Mouse (Mus musculus) heart, embryonic 15.5 days (tissue): ENCODE data around the gene Pde6c. TPM values are rescaled to one million over a fixed set of nuclear protein-coding genes. Genes with fewer than 3 reads are reported as not detected.

ENCODE experiments used
- ATAC-seq: fragments of 200-750 bp; cut with Nextera tagmentation; replicated peaks from 2 replicates; pipeline ENCODE4 v1.8.0; 2017; ENCODE audit warnings: low read depth, moderate TSS enrichment; ENCODE audit not compliant: insufficient number of reproducible peaks, insufficient read depth, low FRiP score
- H3K27ac ChIP-seq: fragments of 300-500 bp; sonication (generic); 2 replicates; pipeline ENCODE4 v1.5.1; 2015; ENCODE audit warnings: mild to moderate bottlenecking, inconsistent platforms
- H3K27me3 ChIP-seq: fragments of 300-500 bp; sonication (generic); 2 replicates; pipeline ENCODE4 v1.6.1; 2015; ENCODE audit warnings: inconsistent platforms
- H3K36me3 ChIP-seq: fragments of 300-500 bp; sonication (generic); 2 replicates; pipeline ENCODE4 v1.6.1; 2015; ENCODE audit warnings: mild to moderate bottlenecking, inconsistent platforms
- H3K4me1 ChIP-seq: fragments of 300-500 bp; sonication (generic); replicated peaks from 2 replicates; pipeline ENCODE4 v1.6.1; 2015; ENCODE audit warnings: inconsistent platforms
- H3K4me2 ChIP-seq: fragments of 300-500 bp; sonication (generic); 2 replicates; pipeline ENCODE4 v1.6.1; 2015; ENCODE audit warnings: inconsistent platforms, mild to moderate bottlenecking, moderate library complexity
- H3K4me3 ChIP-seq: fragments of 300-500 bp; sonication (generic); 2 replicates; pipeline ENCODE4 v1.5.1; 2015; ENCODE audit warnings: mild to moderate bottlenecking, inconsistent platforms
- H3K9ac ChIP-seq: fragments of 300-500 bp; sonication (generic); 2 replicates; pipeline ENCODE4 v1.6.1; 2015; ENCODE audit warnings: mild to moderate bottlenecking, inconsistent platforms
- H3K9me3 ChIP-seq: fragments of 300-500 bp; sonication (generic); replicated peaks from 2 replicates; pipeline ENCODE4 v1.6.1; 2016; ENCODE audit warnings: inconsistent platforms
- WGBS: fragments of 180-500 bp; shearing (Covaris S2); methylation state at CpG from one replicate; pipeline ENCODE4 v1.1.7; 2015; ENCODE audit warnings: mixed read lengths; 5-methylcytosine and 5-hydroxymethylcytosine counted together
- polyA plus RNA-seq: library from polyadenylated mRNA; unstranded; fragments of >200 nt; fragmentation: Nextera tagmentation; extraction: Ambion mirVana; gene quantifications from 2 replicates; pipeline ENCODE4 v1.2.1, GENCODE M21; 2015

Pde6c gene
- polyA plus RNA-seq, 1 experiment from 2014 or later: not detected

- ATAC-seq: no peak
- no peaks in the 10 kb centered on the region for H3K9me3 ChIP-seq
- H3K4me1 ChIP-seq: peaks cover 2% of the 10 kb centered on the region; the same call in 1 of the 2 replicates
- H3K36me3 ChIP-seq: no peaks in the 10 kb centered on the region
- no peak overlapping the region for H3K4me3 ChIP-seq
- no peak overlapping the region for H3K9ac ChIP-seq
- H3K4me2 ChIP-seq: no peak overlapping the region
- H3K27me3 ChIP-seq: peaks cover 11% of the 10 kb centered on the region; the same call in 1 of the 2 replicates
- no peak overlapping the region for H3K27ac ChIP-seq
- WGBS: 75% methylated on average over 8 of the region's 8 CpGs
Measured at GRCm38 (mm10) chr19:38111056-38111455, 21.5 kb upstream of the Pde6c start.

- no peaks in the 10 kb centered on the region for H3K9me3 ChIP-seq
- no peak overlapping the region for H3K4me2 ChIP-seq
- H3K4me3 ChIP-seq: no peak overlapping the region
- H3K36me3 ChIP-seq: no peaks in the 10 kb centered on the region
- H3K9ac ChIP-seq: no peak overlapping the region
- no peak overlapping the region for H3K27ac ChIP-seq
- H3K4me1 ChIP-seq: peaks cover 2% of the 10 kb centered on the region; the same call in 1 of the 2 replicates
- no peak for ATAC-seq
- H3K27me3 ChIP-seq: peaks cover 11% of the 10 kb centered on the region; the same call in 1 of the 2 replicates
- WGBS: 16% methylated on average over 4 of the region's 4 CpGs
Measured at GRCm38 (mm10) chr19:38112575-38112974, 20.0 kb upstream of the Pde6c start.

- Histone ChIP-seq H3K27ac (no peak overlapping the region), H3K27me3 (0 out of 2 replicates have a peak, but pooled peaks cover 5% of the 10 kb centered on the region), H3K36me3 (no peaks in the 10 kb centered on the region), H3K9me3 (no peaks in the 10 kb centered on the region), H3K4me3 (no peak overlapping the region), H3K9ac (no peak overlapping the region), H3K4me2 (no peak overlapping the region), H3K4me1 (peaks cover 2% of the 10 kb centered on the region; the same call in 1 of the 2 replicates)
- no peak for ATAC-seq
- WGBS: 84% methylated on average over 7 of the region's 7 CpGs
Measured at GRCm38 (mm10) chr19:38114834-38115491, 17.6 kb upstream of the Pde6c start.

GRCm38 (mm10) chr19:38120123-38120760 lies 12.3 kb upstream of the Pde6c start:
- H3K36me3 ChIP-seq: no peaks in the 10 kb centered on the region
- WGBS: 75% methylated on average over 5 of the region's 5 CpGs
- ATAC-seq: no peak
- peaks cover 42% of the 10 kb centered on the region for H3K27me3 ChIP-seq
- H3K4me1 ChIP-seq: peaks cover 10% of the 10 kb centered on the region
- no peak overlapping the region for H3K27ac ChIP-seq
- no peaks in the 10 kb centered on the region for H3K9me3 ChIP-seq
- no peak overlapping the region for H3K4me3 ChIP-seq
- no peak overlapping the region for H3K4me2 ChIP-seq
- no peak overlapping the region for H3K9ac ChIP-seq

- no peak for ATAC-seq
- peaks cover 48% of the 10 kb centered on the region for H3K27me3 ChIP-seq
- peak overlapping the region; percentile 56 for H3K4me3 ChIP-seq
- peak overlapping the region; percentile 96 for H3K4me2 ChIP-seq
- no peaks in the 10 kb centered on the region for H3K9me3 ChIP-seq
- no peak overlapping the region for H3K9ac ChIP-seq
- H3K36me3 ChIP-seq: no peaks in the 10 kb centered on the region
- WGBS: 25% methylated on average over 9 of the region's 9 CpGs
- H3K27ac ChIP-seq: no peak overlapping the region
- peaks cover 10% of the 10 kb centered on the region for H3K4me1 ChIP-seq
Measured at GRCm38 (mm10) chr19:38123921-38124320, 8.7 kb upstream of the Pde6c start.

- H3K4me3 ChIP-seq: peak overlapping the region; percentile 56
- H3K9ac ChIP-seq: peak overlapping the region; percentile 41; the same call in 1 of the 2 replicates
- peaks cover 48% of the 10 kb centered on the region for H3K27me3 ChIP-seq
- H3K4me1 ChIP-seq: peaks cover 10% of the 10 kb centered on the region
- H3K27ac ChIP-seq: no peak overlapping the region
- no peaks in the 10 kb centered on the region for H3K36me3 ChIP-seq
- H3K9me3 ChIP-seq: no peaks in the 10 kb centered on the region
- WGBS: 1% methylated on average over 65 of the region's 77 CpGs
- H3K4me2 ChIP-seq: peak overlapping the region; percentile 96
- no peak; the same call in 1 of the 2 replicates for ATAC-seq
Measured at GRCm38 (mm10) chr19:38124401-38125218, 8.0 kb upstream of the Pde6c start.

GRCm38 (mm10) chr19:38125219-38125610 lies 7.4 kb upstream of the Pde6c start, which contains the start of gene Rbp4:
Rbp4 (minus strand) TSS chr19:38125281.
- ATAC-seq: no peak
- Histone ChIP-seq H3K27me3 (peaks cover 48% of the 10 kb centered on the region), H3K4me3 (peak within 1 kb of the TSS; percentile 56), H3K9ac (peak within 1 kb of the TSS; percentile 41; the same call in 1 of the 2 replicates), H3K4me1 (peaks cover 10% of the 10 kb centered on the region), H3K36me3 (no peaks in the 10 kb centered on the region), H3K27ac (no peak within 1 kb of the TSS), H3K9me3 (no peaks in the 10 kb centered on the region), H3K4me2 (peak within 1 kb of the TSS; percentile 96)
- 69% methylated on average over 6 of the region's 6 CpGs for WGBS

GRCm38 (mm10) chr19:38126656-38127055 lies 5.9 kb upstream of the Pde6c start:
- no peak overlapping the region for H3K9ac ChIP-seq

GRCm38 (mm10) chr19:38133986-38134385 lies 1.4 kb downstream of the Pde6c start:
- H3K4me1 ChIP-seq: no peaks in the 10 kb centered on the region
- H3K4me2 ChIP-seq: no peak overlapping the region
- H3K36me3 ChIP-seq: no peaks in the 10 kb centered on the region
- no peak overlapping the region for H3K4me3 ChIP-seq
- H3K27me3 ChIP-seq: 0 out of 2 replicates have a peak, but pooled peaks cover 4% of the 10 kb centered on the region
- no peak overlapping the region for H3K27ac ChIP-seq
- no peak overlapping the region for H3K9ac ChIP-seq
- WGBS: 25% methylated on average over 11 of the region's 11 CpGs
- no peaks in the 10 kb centered on the region for H3K9me3 ChIP-seq
- no peak for ATAC-seq

More at GRCm38 (mm10) chr19:38126656-38127055, 5.9 kb upstream of the Pde6c start:
- H3K4me2 ChIP-seq: no peak overlapping the region
- no peak overlapping the region for H3K27ac ChIP-seq
- peaks cover 10% of the 10 kb centered on the region for H3K4me1 ChIP-seq
- H3K36me3 ChIP-seq: no peaks in the 10 kb centered on the region
- H3K4me3 ChIP-seq: no peak overlapping the region
- no peak for ATAC-seq
- WGBS: 59% methylated on average over 8 of the region's 8 CpGs
- peaks cover 45% of the 10 kb centered on the region for H3K27me3 ChIP-seq
- no peaks in the 10 kb centered on the region for H3K9me3 ChIP-seq

GRCm38 (mm10) chr19:38134806-38135205 lies 2.2 kb downstream of the Pde6c start:
- no peak for ATAC-seq
- Histone ChIP-seq H3K27ac (no peak overlapping the region), H3K4me1 (no peaks in the 10 kb centered on the region), H3K4me3 (no peak overlapping the region), H3K4me2 (no peak overlapping the region), H3K27me3 (0 out of 2 replicates have a peak, but pooled peaks cover 4% of the 10 kb centered on the region), H3K36me3 (no peaks in the 10 kb centered on the region), H3K9me3 (no peaks in the 10 kb centered on the region), H3K9ac (no peak overlapping the region)
- 77% methylated on average over 6 of the region's 6 CpGs for WGBS
